Mouse (Mus musculus): Measurements from ENCODE around the gene Polr3h. TPM values are rescaled to one million over a fixed set of nuclear protein-coding genes. Genes with fewer than 3 reads are reported as not detected.
A peak's percentile ranks its signal among the peaks of the same experiment; 100 is the strongest.

Polr3h gene
- polyA plus RNA-seq, 1 experiment from 2014 or later = 86.3 TPM

GRCm38 (mm10) chr15:81871604-81872261, 54.3 kb downstream of the Polr3h start, which contains the start of gene Phf5a:
Gene Phf5a, minus strand, starts transcription at chr15:81871911.
- under 1% methylated on average over 30 of the region's 30 CpGs for WGBS
- Histone ChIP-seq H3K27ac (peak within 1 kb of the TSS; percentile 98), H3K4me1 (replicated peaks) (peaks cover 25% of the 10 kb centered on the region), H3K36me3 (peaks cover 42% of the 10 kb centered on the region), H3K4me3 (peak within 1 kb of the TSS; percentile 99), H3K9me3 (no peaks in the 10 kb centered on the region), H3K27me3 (ENCODE audit: insufficient read depth, poor library complexity, severe bottlenecking) (no peaks in the 10 kb centered on the region)
- DNase-seq (ENCODE audit: low spot score) = peak; percentile 96

DNA sequence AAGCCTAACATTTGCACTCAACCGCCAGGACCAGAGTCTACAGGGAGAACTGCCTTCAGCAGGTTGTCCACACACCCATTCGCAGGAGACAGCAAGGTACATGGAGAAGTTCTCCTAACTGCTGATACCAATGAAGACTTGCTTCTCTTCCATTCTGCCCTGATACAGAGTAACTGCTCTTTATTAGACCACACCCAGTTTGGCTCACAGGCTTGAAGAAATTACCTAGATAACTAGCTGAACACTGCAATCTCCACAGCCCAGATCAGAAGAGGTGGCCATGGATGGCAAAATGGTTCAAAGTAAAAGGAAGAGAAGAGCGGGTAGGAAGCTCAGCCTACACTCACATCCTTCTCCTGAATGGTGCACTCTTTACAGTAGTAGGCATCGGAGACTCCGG, 56.1 kb downstream of the Polr3h start:
- Histone ChIP-seq H3K36me3 (peaks cover 60% of the 10 kb centered on the region), H3K9me3 (no peaks in the 10 kb centered on the region), H3K4me3 (0 out of 2 replicates have a peak overlapping the region, but pooled peaks have one; percentile 2), H3K4me1 (replicated peaks) (peaks cover 25% of the 10 kb centered on the region), H3K27me3 (ENCODE audit: insufficient read depth, poor library complexity, severe bottlenecking) (no peaks in the 10 kb centered on the region), H3K27ac (no peak overlapping the region)
- 97% methylated on average over 5 of the region's 5 CpGs for WGBS
- DNase-seq (ENCODE audit: low spot score) = no peak

DNA sequence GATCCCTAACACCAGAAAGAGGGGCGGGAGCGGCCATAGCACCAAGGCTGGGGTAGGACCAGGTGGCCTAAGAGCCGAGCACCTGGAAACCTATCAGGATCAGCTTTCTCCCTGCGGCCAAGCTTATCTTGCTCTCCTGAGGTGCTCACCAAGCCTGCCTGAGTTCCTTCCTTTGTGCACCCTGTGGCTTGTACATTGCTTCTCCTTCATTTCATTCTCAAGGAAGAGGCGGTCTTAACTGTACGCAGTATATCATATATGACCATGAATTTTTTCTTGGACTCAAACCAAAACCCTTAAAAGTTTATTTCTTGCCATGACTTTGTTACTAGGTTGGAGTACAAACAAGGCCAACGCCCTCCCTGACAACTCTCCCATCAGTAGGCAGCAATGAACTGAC, 61.8 kb downstream of the Polr3h start:
- H3K27me3 ChIP-seq (ENCODE audit: insufficient read depth, poor library complexity, severe bottlenecking) = no peaks in the 10 kb centered on the region
- DNase-seq (ENCODE audit: low spot score) = no peak
- peaks cover 7% of the 10 kb centered on the region for H3K4me1 ChIP-seq (replicated peaks)
- no peak overlapping the region for H3K4me3 ChIP-seq
- no peaks in the 10 kb centered on the region for H3K9me3 ChIP-seq
- no peak overlapping the region for H3K27ac ChIP-seq
- 90% methylated on average over 7 of the region's 7 CpGs for WGBS
- H3K36me3 ChIP-seq = peaks cover 58% of the 10 kb centered on the region

DNA sequence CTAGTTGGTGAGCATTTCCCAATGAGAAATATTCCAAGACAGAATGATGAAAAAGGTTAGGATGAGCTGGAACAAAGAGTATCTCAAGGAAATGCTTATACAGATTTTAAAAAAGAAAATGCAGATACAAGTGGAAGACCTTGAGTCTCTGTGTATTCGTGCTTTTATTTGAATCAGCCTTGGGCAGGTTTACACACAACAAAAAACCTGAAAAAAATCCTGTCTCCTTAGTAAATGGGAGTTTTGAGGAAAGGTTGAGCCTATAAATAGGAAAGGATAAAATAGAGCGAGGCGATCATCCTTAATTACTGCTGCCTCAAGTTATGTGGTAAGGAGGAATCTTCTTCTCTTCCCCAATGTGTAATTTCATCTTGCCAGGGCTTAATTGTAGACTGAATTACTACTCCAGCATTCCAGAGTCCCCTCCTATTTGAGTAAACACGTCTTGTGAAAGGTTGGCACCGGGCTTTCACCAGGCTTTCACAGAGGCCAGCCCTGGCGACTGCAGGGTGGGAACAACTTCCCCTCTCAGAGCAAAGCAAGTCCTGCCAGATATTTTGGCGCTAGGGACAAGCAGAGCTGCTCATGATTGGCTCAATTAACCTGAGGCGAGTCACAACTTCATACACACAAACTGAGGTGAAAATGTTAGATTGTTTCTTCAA, 65.4 kb downstream of the Polr3h start:
- 46% methylated on average over 8 of the region's 8 CpGs for WGBS
- Histone ChIP-seq H3K27me3 (ENCODE audit: insufficient read depth, poor library complexity, severe bottlenecking) (no peaks in the 10 kb centered on the region), H3K4me1 (replicated peaks) (peaks cover 34% of the 10 kb centered on the region), H3K27ac (peak overlapping the region; percentile 93; the same call in 1 of the 2 replicates), H3K4me3 (peak overlapping the region; percentile 92; the same call in 1 of the 2 replicates), H3K36me3 (peaks cover 22% of the 10 kb centered on the region), H3K9me3 (no peaks in the 10 kb centered on the region)
- DNase-seq (ENCODE audit: low spot score) = no peak

DNA sequence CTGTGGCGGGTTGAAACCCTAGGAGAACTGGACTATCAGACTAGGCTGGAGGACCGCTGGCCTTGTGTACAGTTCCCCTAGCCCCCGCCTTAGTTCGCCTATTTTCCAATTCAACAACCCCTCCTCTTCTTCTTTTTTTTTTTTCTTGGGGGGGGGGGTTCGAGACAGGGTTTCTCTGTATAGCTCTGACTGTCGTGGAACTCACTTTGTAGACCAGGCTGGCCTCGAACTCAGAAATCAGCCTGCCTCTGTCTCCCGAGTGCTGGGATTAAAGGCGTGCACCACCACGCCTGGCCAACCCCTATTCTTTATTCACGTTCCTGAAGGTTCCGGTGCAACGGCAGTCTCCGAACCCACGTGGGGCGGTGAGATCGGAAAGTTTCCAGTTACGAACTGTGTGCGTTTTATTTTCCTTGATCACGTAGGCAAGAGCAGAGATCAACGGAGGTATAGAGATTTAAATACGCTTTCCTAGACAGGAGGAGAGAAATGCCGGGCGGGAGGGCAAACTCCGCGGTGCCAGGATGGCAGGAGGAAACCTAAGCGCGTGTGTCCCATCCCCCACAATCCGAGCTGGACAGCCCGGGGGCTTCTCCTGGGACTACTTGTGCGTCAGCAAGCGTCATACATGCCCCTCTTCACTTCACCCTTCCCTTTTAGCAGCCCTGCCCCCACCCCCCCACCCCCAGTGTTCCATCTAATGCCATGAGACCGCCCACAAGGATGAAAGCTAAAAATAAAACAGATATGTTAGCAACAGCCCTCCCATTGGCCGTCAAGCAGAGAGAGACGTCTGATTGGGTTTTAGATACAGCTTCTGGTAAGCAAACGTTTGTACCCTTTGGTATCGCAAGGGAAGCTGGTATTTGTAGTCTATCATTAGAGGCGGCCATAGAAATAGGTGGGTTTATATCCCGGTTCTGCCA, 66.4 kb downstream of the Polr3h start:
- no peaks in the 10 kb centered on the region for H3K27me3 ChIP-seq (ENCODE audit: insufficient read depth, poor library complexity, severe bottlenecking)
- WGBS = under 1% methylated on average over 39 of the region's 39 CpGs

DNA sequence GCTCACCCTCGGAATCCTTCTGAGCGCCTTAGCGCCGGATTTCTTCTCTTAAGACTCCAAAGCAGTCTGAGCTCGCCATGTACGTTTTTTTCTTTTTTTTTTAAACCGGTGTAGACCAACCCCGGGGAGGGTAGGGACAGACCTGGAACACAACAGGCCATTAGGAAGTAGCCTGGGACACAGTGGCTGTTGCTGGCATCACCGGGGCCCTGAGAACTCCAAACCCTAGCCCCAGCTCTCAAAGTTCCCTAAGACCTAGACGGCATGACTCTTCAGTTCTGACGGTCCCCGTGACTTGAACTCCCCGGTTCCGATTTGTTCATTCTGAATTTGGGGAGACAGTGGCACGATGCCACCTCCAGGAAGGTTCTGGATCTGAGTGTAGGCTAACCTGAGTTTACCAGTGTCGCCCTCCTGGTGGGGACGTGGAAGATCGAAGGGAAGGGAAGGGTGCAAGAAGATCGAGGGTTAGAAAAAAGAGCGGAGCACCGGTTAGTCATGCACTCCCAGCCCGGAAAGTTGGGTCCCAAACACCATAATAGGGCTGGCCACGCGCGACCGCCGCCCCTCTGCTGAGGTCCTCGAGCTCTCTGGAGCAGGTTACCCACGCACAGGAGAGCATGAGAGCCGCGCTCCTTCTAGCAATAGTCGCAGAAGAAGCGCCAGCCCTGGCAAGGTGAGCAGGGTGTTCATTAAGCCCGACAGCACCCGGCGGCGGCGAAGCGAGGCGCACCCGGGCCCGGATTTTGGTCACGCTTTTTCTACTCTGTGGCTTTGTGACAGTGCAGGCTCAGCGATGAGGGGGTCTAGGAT, 67.3 kb downstream of the Polr3h start, which contains the start of gene Tob2:
Gene Tob2, minus strand, starts transcription at position 280 of the 813 bp plus-strand sequence.
- Histone ChIP-seq H3K9me3 (no peaks in the 10 kb centered on the region), H3K36me3 (peaks cover 16% of the 10 kb centered on the region), H3K4me1 (replicated peaks) (peaks cover 40% of the 10 kb centered on the region), H3K27ac (peak within 1 kb of the TSS; percentile 93), H3K4me3 (peak within 1 kb of the TSS; percentile 92), H3K27me3 (ENCODE audit: insufficient read depth, poor library complexity, severe bottlenecking) (no peaks in the 10 kb centered on the region)
- WGBS = under 1% methylated on average over 44 of the region's 44 CpGs
- DNase-seq (ENCODE audit: low spot score) = peak; percentile 61

More for the DNA sequence above, 66.4 kb downstream of the Polr3h start:
- peak overlapping the region; percentile 92 for H3K4me3 ChIP-seq
- peaks cover 40% of the 10 kb centered on the region for H3K4me1 ChIP-seq (replicated peaks)
- peak; percentile 91 for DNase-seq (ENCODE audit: low spot score)
- peak overlapping the region; percentile 93 for H3K27ac ChIP-seq
- H3K9me3 ChIP-seq = no peaks in the 10 kb centered on the region
- H3K36me3 ChIP-seq = peaks cover 16% of the 10 kb centered on the region

GRCm38 (mm10) chr15:81858138-81858516, 67.9 kb downstream of the Polr3h start:
- H3K36me3 ChIP-seq = peaks cover 19% of the 10 kb centered on the region
- DNase-seq (ENCODE audit: low spot score) = peak; percentile 90
- 0% methylated on average over 23 of the region's 23 CpGs for WGBS
- peaks cover 40% of the 10 kb centered on the region for H3K4me1 ChIP-seq (replicated peaks)
- no peaks in the 10 kb centered on the region for H3K9me3 ChIP-seq
- no peaks in the 10 kb centered on the region for H3K27me3 ChIP-seq (ENCODE audit: insufficient read depth, poor library complexity, severe bottlenecking)
- peak overlapping the region; percentile 92 for H3K4me3 ChIP-seq
- H3K27ac ChIP-seq = peak overlapping the region; percentile 93

DNA sequence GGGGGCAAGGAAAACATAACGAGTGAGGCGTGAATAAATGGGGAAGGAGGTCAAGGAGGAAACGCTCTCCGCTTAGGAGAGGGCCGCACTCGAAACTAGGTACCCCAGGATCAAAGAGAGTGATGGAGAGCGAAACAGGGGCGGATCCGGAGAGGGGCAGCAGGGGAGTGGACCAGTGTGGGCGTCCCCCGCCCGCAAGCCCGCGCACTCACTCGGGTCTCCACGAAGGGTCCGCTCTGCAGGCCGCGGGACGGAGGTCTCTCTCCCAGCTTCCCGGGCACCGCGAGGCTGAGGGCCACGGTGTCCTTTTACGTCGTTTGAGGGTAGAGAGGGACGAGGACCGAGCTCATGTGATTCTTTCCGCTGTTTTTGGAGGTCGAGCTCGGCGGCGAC, 68.3 kb downstream of the Polr3h start:
- peaks cover 23% of the 10 kb centered on the region for H3K36me3 ChIP-seq
- H3K27ac ChIP-seq = peak overlapping the region; percentile 93
- no peaks in the 10 kb centered on the region for H3K9me3 ChIP-seq
- no peaks in the 10 kb centered on the region for H3K27me3 ChIP-seq (ENCODE audit: insufficient read depth, poor library complexity, severe bottlenecking)
- H3K4me1 ChIP-seq (replicated peaks) = peaks cover 40% of the 10 kb centered on the region
- no peak for DNase-seq (ENCODE audit: low spot score)
- 0% methylated on average over 33 of the region's 33 CpGs for WGBS
- peak overlapping the region; percentile 92 for H3K4me3 ChIP-seq

GRCm38 (mm10) chr15:81856938-81857723, 68.9 kb downstream of the Polr3h start:
- H3K27me3 ChIP-seq (ENCODE audit: insufficient read depth, poor library complexity, severe bottlenecking) = no peaks in the 10 kb centered on the region
- 1% methylated on average over 14 of the region's 14 CpGs for WGBS
- H3K36me3 ChIP-seq = peaks cover 29% of the 10 kb centered on the region
- peaks cover 40% of the 10 kb centered on the region for H3K4me1 ChIP-seq (replicated peaks)
- no peaks in the 10 kb centered on the region for H3K9me3 ChIP-seq
- DNase-seq (ENCODE audit: low spot score) = peak; percentile 24
- H3K27ac ChIP-seq = peak overlapping the region; percentile 93
- peak overlapping the region; percentile 92 for H3K4me3 ChIP-seq

DNA sequence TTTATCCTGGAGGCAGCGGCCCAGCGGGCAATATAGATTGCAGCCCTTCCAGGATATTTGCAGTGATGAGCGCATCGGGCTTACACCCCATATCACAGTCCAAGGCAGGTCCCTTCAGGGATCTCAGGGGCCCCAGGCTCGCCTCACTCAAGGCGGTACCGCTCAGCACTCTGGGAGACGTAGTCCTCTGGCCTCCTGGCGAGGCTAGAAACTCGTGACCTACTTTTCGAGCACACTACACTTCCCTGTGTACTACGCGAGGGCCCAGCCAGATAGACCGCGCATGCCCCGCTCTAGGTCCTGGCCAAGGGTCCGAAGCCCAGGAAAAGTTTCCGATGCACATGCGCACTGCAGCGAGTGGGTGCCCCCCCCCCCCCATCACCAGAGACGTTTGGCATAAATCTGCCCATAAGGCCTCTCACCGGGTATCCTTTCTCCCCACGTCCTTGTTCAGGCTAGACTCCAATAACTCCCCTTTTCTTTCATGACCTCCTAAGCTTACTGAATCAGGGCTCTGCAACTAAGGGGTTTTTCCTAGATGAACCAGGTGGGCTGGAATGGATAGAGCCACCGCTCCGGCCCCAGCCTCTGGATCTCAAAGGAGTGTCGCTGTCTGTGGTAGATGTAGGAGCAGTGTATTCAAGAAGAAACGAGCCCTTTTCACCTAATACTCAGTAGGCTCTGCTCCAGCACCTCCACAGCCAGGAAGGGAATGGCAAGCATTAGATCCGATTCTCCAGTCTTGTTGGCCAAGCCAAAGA, 69.8 kb downstream of the Polr3h start:
- under 1% methylated on average over 28 of the region's 28 CpGs for WGBS
- peak; percentile 90 for DNase-seq (ENCODE audit: low spot score)
- peaks cover 40% of the 10 kb centered on the region for H3K4me1 ChIP-seq (replicated peaks)

DNA sequence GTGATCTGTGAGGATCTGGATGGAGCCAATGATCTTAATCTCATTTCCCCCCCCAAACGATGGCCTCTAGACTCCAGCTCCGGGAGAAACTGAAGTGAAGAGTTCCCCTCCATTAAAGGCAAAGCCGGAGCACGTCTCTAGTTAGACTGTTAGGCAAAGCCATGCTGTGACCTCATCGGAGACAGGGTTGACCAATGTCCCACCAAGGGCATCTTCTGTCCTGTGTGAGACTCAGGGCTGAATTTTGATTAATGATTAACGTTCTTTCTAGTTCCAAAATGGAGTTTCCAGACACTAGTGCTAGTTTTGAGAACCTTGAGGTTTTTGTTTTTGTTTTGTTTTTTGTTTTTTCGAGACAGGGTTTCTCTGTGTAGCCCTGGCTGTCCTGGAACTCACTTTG, 73.0 kb downstream of the Polr3h start:
- DNase-seq (ENCODE audit: low spot score) = no peak
- no peak overlapping the region for H3K4me3 ChIP-seq
- H3K27ac ChIP-seq = no peak overlapping the region
- peaks cover 62% of the 10 kb centered on the region for H3K36me3 ChIP-seq
- H3K9me3 ChIP-seq = no peaks in the 10 kb centered on the region
- no peaks in the 10 kb centered on the region for H3K27me3 ChIP-seq (ENCODE audit: insufficient read depth, poor library complexity, severe bottlenecking)
- peaks cover 23% of the 10 kb centered on the region for H3K4me1 ChIP-seq (replicated peaks)
- 92% methylated on average over 7 of the region's 7 CpGs for WGBS

More for the DNA sequence above, 69.8 kb downstream of the Polr3h start:
- Histone ChIP-seq H3K27me3 (ENCODE audit: insufficient read depth, poor library complexity, severe bottlenecking) (no peaks in the 10 kb centered on the region), H3K4me3 (peak overlapping the region; percentile 92), H3K9me3 (no peaks in the 10 kb centered on the region), H3K27ac (peak overlapping the region; percentile 93), H3K36me3 (peaks cover 38% of the 10 kb centered on the region)
